Mouse (Mus musculus) common myeloid progenitor, adult 5-6 weeks (primary cell): ENCODE data around the gene Ssxb1. TPM values are rescaled to one million over a fixed set of nuclear protein-coding genes. Genes with fewer than 3 reads are reported as not detected.
"Not testable (repeated sequence)": the region's sequence is repeated elsewhere in the genome, so short reads cannot be mapped to it uniquely, and the experiment has no call there.

Source experiments
- ATAC-seq: replicated peaks from 2 replicates; pipeline ENCODE4 v1.8.0; 2016; ENCODE audit warnings: low read depth, mild to moderate bottlenecking, moderate TSS enrichment, inconsistent platforms; ENCODE audit not compliant: poor library complexity, severe bottlenecking
- total RNA-seq: library from RNA; stranded (forward); fragments of 200-1000, 187-1606 nt; gene quantifications from 2 replicates; pipeline ENCODE4 v1.2.3, GENCODE M21; 2017

Ssxb1 gene
- not detected in 2 replicates for total RNA-seq

DNA sequence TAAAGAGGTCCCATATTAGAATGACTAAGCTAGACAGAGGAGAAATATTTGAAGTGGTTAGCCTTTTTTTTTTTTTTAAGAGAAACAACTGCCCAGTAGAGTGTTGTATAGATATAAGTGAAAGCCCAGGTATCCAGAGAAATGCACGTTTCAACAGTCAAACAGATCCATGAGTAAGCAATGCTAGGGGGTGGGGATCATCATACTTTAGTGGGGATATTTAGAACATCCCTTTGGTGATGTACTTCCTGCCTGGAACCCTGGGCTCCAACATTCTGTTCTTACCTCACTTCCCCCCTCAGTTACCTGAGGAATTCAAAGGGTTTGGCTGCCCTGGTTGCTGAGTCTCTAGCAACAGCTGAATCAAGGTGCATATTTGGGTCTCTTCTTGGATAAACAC, at the start of gene Ssxb1:
TSS of gene Ssxb1 (plus strand) at position 301 of the 400 bp plus-strand sequence.
- ATAC-seq = not testable (repeated sequence)

- not testable (repeated sequence) for ATAC-seq
These were observed 46.4 kb upstream of the Ssxb1 start, which contains the start of gene Ssxb9 for GRCm38 (mm10) chrX:8366678-8367077. TSS of gene Ssxb9 (plus strand) at chrX:8366978.

DNA sequence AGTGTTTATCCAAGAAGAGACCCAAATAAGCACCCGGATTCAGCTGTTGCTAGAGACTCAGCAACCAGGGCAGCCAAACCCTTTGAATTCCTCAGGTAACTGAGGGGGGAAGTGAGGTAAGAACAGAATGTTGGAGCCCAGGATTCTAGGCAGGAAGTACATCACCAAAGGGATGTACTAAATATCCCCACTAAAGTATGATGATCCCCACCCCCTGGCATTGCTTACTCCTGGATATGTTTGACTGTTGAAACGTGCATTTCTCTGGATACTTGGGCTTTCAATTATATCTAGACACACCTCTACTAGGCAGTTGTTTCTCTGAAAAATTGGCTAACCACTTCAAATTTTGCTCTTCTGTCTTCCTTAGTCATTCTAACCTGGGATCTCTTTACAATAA, 48.5 kb downstream of the Ssxb1 start, which contains the start of gene Ssxb2:
TSS of gene Ssxb2 (minus strand) at position 101 of the 400 bp plus-strand sequence.
- not testable (repeated sequence) for ATAC-seq

Other genes starting within 250 kb of the Ssxb1 start
- gene Tbc1d25, start 237.1 kb upstream of the Ssxb1 start, total RNA-seq = 5.2 and 7.3 TPM in 2 replicates
- gene Ebp, start 219.8 kb upstream of the Ssxb1 start, total RNA-seq = 58.5 and 66.5 TPM in 2 replicates
- gene Porcn, start 206.8 kb upstream of the Ssxb1 start, total RNA-seq = 0.05 TPM in 1 of 2 replicates, not detected in the other
- 20.6 and 26.4 TPM in 2 replicates for gene Ftsj1, start 160.9 kb upstream of the Ssxb1 start, total RNA-seq
- gene Slc38a5, start 142.2 kb upstream of the Ssxb1 start, total RNA-seq = 18.5 and 20.0 TPM in 2 replicates
- not detected in 2 replicates for gene Ssxb10, start 85.9 kb upstream of the Ssxb1 start, total RNA-seq
- gene Ssxb9, start 46.3 kb upstream of the Ssxb1 start, total RNA-seq = not detected in 2 replicates
- not detected in 2 replicates for gene Ssxb2, start 48.4 kb downstream of the Ssxb1 start, total RNA-seq
- gene Gm14459, start 111.6 kb downstream of the Ssxb1 start, total RNA-seq = not detected in 2 replicates
- not detected in 2 replicates for gene Ssxb6, start 134.9 kb downstream of the Ssxb1 start, total RNA-seq
- gene Ssxb3, start 178.5 kb downstream of the Ssxb1 start, total RNA-seq = not detected in 2 replicates